Mouse (Mus musculus) hindbrain, embryonic 10.5 days (tissue): ENCODE measurements around the gene Mydgf. TPM values are rescaled to one million over a fixed set of nuclear protein-coding genes. Genes with fewer than 3 reads are reported as not detected.
A peak's percentile ranks its signal among the peaks of the same experiment; 100 is the strongest.

ENCODE experiments used
- DNase-seq: peaks from one replicate; pipeline ENCODE4 v3.0.0-alpha.2; 2017; ENCODE audit warnings: low spot score
- H3K27ac ChIP-seq: fragments of 300-500 bp; sonication (generic); 2 replicates; pipeline ENCODE4 v1.5.1; 2016; ENCODE audit warnings: mild to moderate bottlenecking, moderate library complexity
- H3K27me3 ChIP-seq: fragments of 300-500 bp; sonication (generic); 2 replicates; pipeline ENCODE4 v1.6.1; 2016; ENCODE audit warnings: mild to moderate bottlenecking; ENCODE audit not compliant: poor library complexity, insufficient read depth, severe bottlenecking
- H3K36me3 ChIP-seq: fragments of 300-500 bp; sonication (generic); 2 replicates; pipeline ENCODE4 v1.6.1; 2016; ENCODE audit warnings: mild to moderate bottlenecking, moderate library complexity
- H3K4me1 ChIP-seq: fragments of 300-500 bp; sonication (generic); replicated peaks from 2 replicates; pipeline ENCODE4 v1.6.1; 2016; ENCODE audit warnings: mild to moderate bottlenecking
- H3K4me3 ChIP-seq: fragments of 300-500 bp; sonication (generic); 2 replicates; pipeline ENCODE4 v1.5.1; 2016; ENCODE audit warnings: mild to moderate bottlenecking, moderate library complexity
- H3K9me3 ChIP-seq: fragments of 300-500 bp; sonication (generic); 2 replicates; pipeline ENCODE4 v1.6.1; 2016; ENCODE audit warnings: mild to moderate bottlenecking, moderate library complexity
- WGBS: fragments of 180-500 bp; shearing (Covaris S2); methylation state at CpG from one replicate; pipeline ENCODE4 v1.1.7; 2016; 5-methylcytosine and 5-hydroxymethylcytosine counted together
- polyA plus RNA-seq: library from polyadenylated mRNA; unstranded; fragments of >200 nt; fragmentation: Nextera tagmentation; extraction: Ambion mirVana; gene quantifications from 2 replicates; pipeline ENCODE4 v1.2.1, GENCODE M21; 2016

The Mydgf gene
- 70.5 and 80.6 TPM in 2 replicates for polyA plus RNA-seq

DNA sequence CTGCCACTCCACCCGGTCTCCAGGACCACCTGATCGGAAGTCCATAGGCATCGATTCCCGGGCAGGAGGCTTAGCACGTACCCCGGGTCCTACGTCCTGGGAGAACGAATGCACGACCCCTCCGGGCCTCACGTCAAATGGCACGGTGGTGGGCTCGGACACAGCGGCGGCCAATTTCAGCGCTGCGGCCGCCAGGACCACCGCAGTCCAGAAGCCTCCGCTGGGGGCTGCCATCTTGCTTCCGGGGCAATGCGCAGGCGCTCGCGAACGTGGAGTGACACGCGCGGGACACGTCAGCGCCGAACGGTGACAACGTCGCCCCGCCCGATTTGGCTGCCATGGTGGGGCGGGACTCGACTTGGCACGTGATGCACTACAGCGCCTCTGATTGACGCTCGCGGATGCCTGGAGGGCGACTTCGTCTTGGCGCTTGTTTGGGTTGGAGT lies at the start of gene Mydgf:
Gene Mydgf (minus strand): TSS at position 263 of the 446 bp plus-strand sequence.
- Histone ChIP-seq H3K27me3 (no peaks in the 10 kb centered on the region), H3K9me3 (no peaks in the 10 kb centered on the region), H3K4me3 (peak within 1 kb of the TSS; percentile 91), H3K36me3 (peaks cover 63% of the 10 kb centered on the region), H3K4me1 (peaks cover 40% of the 10 kb centered on the region), H3K27ac (peak within 1 kb of the TSS; percentile 90)
- peak; percentile 94 for DNase-seq
- under 1% methylated on average over 47 of the region's 47 CpGs for WGBS

GRCm38 (mm10) chr17:56233389-56233788 lies 49.7 kb upstream of the Mydgf start:
- DNase-seq: no peak
- H3K4me1 ChIP-seq: peaks cover 19% of the 10 kb centered on the region
- no peak overlapping the region for H3K27ac ChIP-seq
- no peaks in the 10 kb centered on the region for H3K9me3 ChIP-seq
- 60% methylated on average over 8 of the region's 8 CpGs for WGBS
- H3K36me3 ChIP-seq: no peaks in the 10 kb centered on the region
- no peaks in the 10 kb centered on the region for H3K27me3 ChIP-seq
- peak overlapping the region; percentile 16; the same call in 1 of the 2 replicates for H3K4me3 ChIP-seq

DNA sequence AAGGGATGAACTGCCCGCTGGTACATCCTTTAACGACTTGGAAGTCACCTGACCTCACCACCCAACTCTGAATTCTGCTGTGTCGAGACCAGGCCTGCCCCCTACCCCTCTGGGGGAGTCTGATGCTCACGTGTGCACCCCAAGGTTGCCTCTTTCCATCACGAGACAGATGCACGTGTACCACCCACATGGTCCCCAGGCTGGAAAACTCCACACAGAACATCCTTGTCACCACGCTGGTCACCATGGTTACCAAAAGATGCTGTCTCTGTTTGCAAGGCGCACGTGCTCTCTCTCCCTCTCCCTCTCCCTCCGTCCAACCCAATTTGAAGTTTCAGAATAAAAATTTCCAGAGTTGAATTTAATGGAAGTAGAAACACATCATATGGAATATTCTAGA lies 46.2 kb upstream of the Mydgf start:
- WGBS: 64% methylated on average over 10 of the region's 10 CpGs
- H3K27me3 ChIP-seq: no peaks in the 10 kb centered on the region
- H3K36me3 ChIP-seq: no peaks in the 10 kb centered on the region
- H3K9me3 ChIP-seq: no peaks in the 10 kb centered on the region
- no peak overlapping the region for H3K4me3 ChIP-seq
- no peak overlapping the region for H3K27ac ChIP-seq
- no peak for DNase-seq
- peaks cover 12% of the 10 kb centered on the region for H3K4me1 ChIP-seq

- 73% methylated on average over 3 of the region's 3 CpGs for WGBS
- no peaks in the 10 kb centered on the region for H3K36me3 ChIP-seq
- DNase-seq: no peak
- H3K4me1 ChIP-seq: no peaks in the 10 kb centered on the region
- no peak overlapping the region for H3K27ac ChIP-seq
- H3K27me3 ChIP-seq: no peaks in the 10 kb centered on the region
- no peak overlapping the region for H3K4me3 ChIP-seq
- H3K9me3 ChIP-seq: no peaks in the 10 kb centered on the region
Observed at GRCm38 (mm10) chr17:56226566-56226965, 42.8 kb upstream of the Mydgf start.

DNA sequence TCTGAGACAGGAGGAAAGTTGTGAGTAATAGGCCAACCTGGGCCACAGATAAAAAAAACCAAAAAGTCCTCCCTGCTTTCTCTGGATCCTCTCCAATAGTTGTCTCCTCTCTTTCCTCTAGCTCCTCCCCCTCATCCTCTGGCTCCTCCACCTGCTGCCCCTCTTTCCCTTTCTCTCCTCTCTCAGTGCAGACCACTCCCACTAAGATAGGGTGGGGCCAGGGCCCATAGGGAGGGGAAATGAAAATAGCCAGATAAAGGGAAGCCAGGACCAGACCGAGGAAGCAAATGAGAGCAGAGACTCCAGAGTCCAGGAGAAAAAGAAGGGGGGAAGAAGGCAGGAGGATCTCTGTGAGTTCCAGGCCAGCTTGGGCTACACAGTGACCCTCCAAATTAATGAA lies 41.2 kb upstream of the Mydgf start:
- Histone ChIP-seq H3K9me3 (no peaks in the 10 kb centered on the region), H3K36me3 (no peaks in the 10 kb centered on the region), H3K4me1 (peaks cover 3% of the 10 kb centered on the region; the same call in 1 of the 2 replicates), H3K27me3 (no peaks in the 10 kb centered on the region), H3K27ac (no peak overlapping the region), H3K4me3 (no peak overlapping the region)
- DNase-seq: no peak
- 33% methylated on average over 1 of the region's 1 CpGs for WGBS

DNA sequence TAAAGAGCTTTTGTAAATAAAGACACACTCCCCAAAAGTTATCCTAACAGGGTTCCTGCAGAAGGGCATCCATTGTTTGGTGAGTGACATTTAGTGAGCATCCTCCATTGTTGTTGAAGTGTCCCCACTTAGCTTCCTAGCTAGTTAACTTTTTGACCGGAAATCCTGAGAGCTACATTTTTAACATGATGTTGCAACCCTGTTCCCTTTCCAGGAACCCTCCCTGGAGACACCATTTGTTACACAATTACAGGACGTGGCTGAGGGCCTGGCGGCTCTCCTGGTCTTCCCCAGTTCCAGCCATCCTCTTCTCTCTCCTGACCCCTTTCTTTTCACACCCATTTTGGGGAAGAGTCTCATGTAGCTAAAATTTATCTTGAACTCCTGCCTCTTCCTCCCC lies 36.1 kb upstream of the Mydgf start:
- H3K4me3 ChIP-seq: peak overlapping the region; percentile 95; the same call in 1 of the 2 replicates
- no peaks in the 10 kb centered on the region for H3K27me3 ChIP-seq
- H3K9me3 ChIP-seq: no peaks in the 10 kb centered on the region

GRCm38 (mm10) chr17:56219251-56219650 lies 35.5 kb upstream of the Mydgf start:
- H3K27ac ChIP-seq: peak overlapping the region; percentile 95
- peak overlapping the region; percentile 95 for H3K4me3 ChIP-seq
- H3K4me1 ChIP-seq: peaks cover 36% of the 10 kb centered on the region
- no peaks in the 10 kb centered on the region for H3K9me3 ChIP-seq
- H3K36me3 ChIP-seq: peaks cover 17% of the 10 kb centered on the region
- no peak for DNase-seq
- H3K27me3 ChIP-seq: no peaks in the 10 kb centered on the region
- WGBS: 46% methylated on average over 12 of the region's 12 CpGs

More for the DNA sequence above, 36.1 kb upstream of the Mydgf start:
- 75% methylated on average over 3 of the region's 3 CpGs for WGBS
- peaks cover 14% of the 10 kb centered on the region for H3K36me3 ChIP-seq
- DNase-seq: no peak
- H3K27ac ChIP-seq: no peak overlapping the region
- peaks cover 36% of the 10 kb centered on the region for H3K4me1 ChIP-seq

DNA sequence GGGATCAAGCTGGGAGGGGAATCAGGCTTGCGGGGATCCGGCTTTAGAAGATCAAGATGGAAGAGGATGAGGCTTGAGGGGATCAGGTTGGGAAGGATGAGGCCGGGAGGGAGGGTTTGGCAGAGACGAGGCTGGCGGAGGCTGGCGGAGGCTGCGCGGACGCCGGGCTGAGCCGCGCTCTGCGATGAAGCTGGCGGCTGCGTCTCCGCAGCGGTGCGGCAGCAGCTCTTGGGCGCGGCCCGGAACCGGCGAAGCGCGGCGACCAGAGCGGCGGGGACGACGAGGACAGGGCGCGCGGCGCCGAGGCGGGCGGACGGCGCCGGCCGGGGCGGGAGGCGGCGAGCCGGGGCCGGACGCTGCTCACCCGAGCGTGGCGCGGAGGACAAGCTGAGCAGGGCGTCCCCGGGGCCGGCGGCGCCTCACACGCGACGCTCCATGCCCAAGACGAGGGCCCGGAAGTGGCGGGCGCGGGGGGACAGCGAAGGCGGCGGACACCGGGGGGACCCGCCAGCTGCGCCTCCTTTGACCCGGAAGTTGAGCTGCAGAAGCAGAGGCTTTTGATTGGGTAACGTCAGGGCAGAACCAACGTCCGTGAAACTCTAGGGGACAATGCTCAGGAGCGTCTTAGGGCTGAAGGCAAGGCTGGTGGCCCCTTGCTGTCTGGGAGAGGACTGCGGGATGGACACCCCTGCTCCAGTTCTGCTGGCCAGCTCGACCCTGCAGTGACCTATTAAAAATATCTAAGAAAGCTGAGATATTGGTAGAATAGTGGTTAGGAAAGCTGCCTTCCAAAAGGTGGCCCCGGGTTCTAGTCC lies 34.9 kb upstream of the Mydgf start, which contains the start of gene Dpp9:
Gene Dpp9 (minus strand): TSS at position 529 of the 815 bp plus-strand sequence.
- H3K4me1 ChIP-seq: peaks cover 36% of the 10 kb centered on the region
- H3K36me3 ChIP-seq: peaks cover 17% of the 10 kb centered on the region
- peak; percentile 93 for DNase-seq
- H3K4me3 ChIP-seq: peak within 1 kb of the TSS; percentile 95
- no peaks in the 10 kb centered on the region for H3K9me3 ChIP-seq
- H3K27me3 ChIP-seq: no peaks in the 10 kb centered on the region
- H3K27ac ChIP-seq: peak within 1 kb of the TSS; percentile 95
- WGBS: under 1% methylated on average over 78 of the region's 78 CpGs

- H3K4me3 ChIP-seq: peak overlapping the region; percentile 95
- no peaks in the 10 kb centered on the region for H3K27me3 ChIP-seq
- no peak for DNase-seq
- H3K36me3 ChIP-seq: peaks cover 24% of the 10 kb centered on the region
- 73% methylated on average over 13 of the region's 13 CpGs for WGBS
- no peaks in the 10 kb centered on the region for H3K9me3 ChIP-seq
- H3K27ac ChIP-seq: peak overlapping the region; percentile 95
- peaks cover 36% of the 10 kb centered on the region for H3K4me1 ChIP-seq
Observed at GRCm38 (mm10) chr17:56217670-56218069, 34.0 kb upstream of the Mydgf start.

GRCm38 (mm10) chr17:56214229-56214628 lies 30.5 kb upstream of the Mydgf start:
- 80% methylated on average over 1 of the region's 1 CpGs for WGBS
- peaks cover 56% of the 10 kb centered on the region for H3K36me3 ChIP-seq

GRCm38 (mm10) chr17:56212676-56213075 lies 29.0 kb upstream of the Mydgf start:
- no peaks in the 10 kb centered on the region for H3K9me3 ChIP-seq
- H3K36me3 ChIP-seq: peaks cover 71% of the 10 kb centered on the region
- WGBS: 77% methylated on average over 6 of the region's 6 CpGs
- peaks cover 19% of the 10 kb centered on the region for H3K4me1 ChIP-seq
- H3K27ac ChIP-seq: no peak overlapping the region
- no peaks in the 10 kb centered on the region for H3K27me3 ChIP-seq
- DNase-seq: no peak
- no peak overlapping the region for H3K4me3 ChIP-seq

More at GRCm38 (mm10) chr17:56214229-56214628, 30.5 kb upstream of the Mydgf start:
- Histone ChIP-seq H3K27me3 (no peaks in the 10 kb centered on the region), H3K4me3 (no peak overlapping the region), H3K4me1 (peaks cover 26% of the 10 kb centered on the region), H3K9me3 (no peaks in the 10 kb centered on the region), H3K27ac (no peak overlapping the region)
- no peak for DNase-seq

- no peaks in the 10 kb centered on the region for H3K9me3 ChIP-seq
- no peak overlapping the region for H3K4me3 ChIP-seq
- H3K27me3 ChIP-seq: no peaks in the 10 kb centered on the region
- peaks cover 81% of the 10 kb centered on the region for H3K36me3 ChIP-seq
- DNase-seq: no peak
- no peak overlapping the region for H3K27ac ChIP-seq
- H3K4me1 ChIP-seq: peaks cover 4% of the 10 kb centered on the region
- 97% methylated on average over 2 of the region's 2 CpGs for WGBS
Observed at GRCm38 (mm10) chr17:56211090-56211489, 27.4 kb upstream of the Mydgf start.

- 94% methylated on average over 3 of the region's 3 CpGs for WGBS
Observed at GRCm38 (mm10) chr17:56208821-56209220, 25.1 kb upstream of the Mydgf start.

More at GRCm38 (mm10) chr17:56208821-56209220, 25.1 kb upstream of the Mydgf start:
- DNase-seq: no peak
- Histone ChIP-seq H3K36me3 (peaks cover 93% of the 10 kb centered on the region), H3K4me1 (no peaks in the 10 kb centered on the region), H3K27me3 (no peaks in the 10 kb centered on the region), H3K4me3 (no peak overlapping the region), H3K27ac (no peak overlapping the region), H3K9me3 (no peaks in the 10 kb centered on the region)
